Mouse (Mus musculus): Measurements from ENCODE around the gene Rbms2.
A peak's percentile ranks its signal among the peaks of the same experiment; 100 is the strongest.
"Not testable (repeated sequence)": the region's sequence is repeated elsewhere in the genome, so short reads cannot be mapped to it uniquely, and the experiment has no call there.

The Rbms2 gene

GRCm38 (mm10) chr10:128179989-128180388, at the start of gene Rbms2:
Gene Rbms2, minus strand, starts transcription at chr10:128180297.
- DNase-seq (ENCODE audit: low spot score): no peak

GRCm38 (mm10) chr10:128228009-128228408, 47.9 kb upstream of the Rbms2 start:
- DNase-seq (ENCODE audit: low spot score): no peak

GRCm38 (mm10) chr10:128227592-128227991, 47.5 kb upstream of the Rbms2 start:
- DNase-seq (ENCODE audit: low spot score): no peak

- DNase-seq (ENCODE audit: low spot score): no peak
Observed at GRCm38 (mm10) chr10:128225538-128225937, 45.4 kb upstream of the Rbms2 start, which contains the start of gene Mip. Gene Mip, plus strand, starts transcription at chr10:128225838.

GRCm38 (mm10) chr10:128225064-128225463, 45.0 kb upstream of the Rbms2 start:
- no peak for DNase-seq (ENCODE audit: low spot score)

GRCm38 (mm10) chr10:128221533-128222286, 41.6 kb upstream of the Rbms2 start:
- DNase-seq (ENCODE audit: low spot score): no peak

GRCm38 (mm10) chr10:128218387-128219117, 38.5 kb upstream of the Rbms2 start:
- DNase-seq (ENCODE audit: low spot score): no peak

- DNase-seq (ENCODE audit: low spot score): no peak
Observed at GRCm38 (mm10) chr10:128214981-128215380, 34.9 kb upstream of the Rbms2 start.

GRCm38 (mm10) chr10:128214112-128214511, 34.0 kb upstream of the Rbms2 start:
- not testable (repeated sequence) for DNase-seq (ENCODE audit: low spot score)

GRCm38 (mm10) chr10:128212871-128213323, 32.8 kb upstream of the Rbms2 start:
- peak; percentile 67 for DNase-seq (ENCODE audit: low spot score)

- DNase-seq (ENCODE audit: low spot score): no peak
Observed at GRCm38 (mm10) chr10:128212148-128212547, 32.1 kb upstream of the Rbms2 start.

GRCm38 (mm10) chr10:128211390-128212108, 31.5 kb upstream of the Rbms2 start, which contains the start of gene Spryd4:
Gene Spryd4, minus strand, starts transcription at chr10:128211807.
- peak; percentile 94 for DNase-seq (ENCODE audit: low spot score)

- DNase-seq (ENCODE audit: low spot score): no peak
Observed at GRCm38 (mm10) chr10:128210954-128211353, 30.9 kb upstream of the Rbms2 start.

GRCm38 (mm10) chr10:128210131-128210530, 30.0 kb upstream of the Rbms2 start:
- DNase-seq (ENCODE audit: low spot score): no peak

- no peak for DNase-seq (ENCODE audit: low spot score)
Observed at GRCm38 (mm10) chr10:128209311-128210009, 29.4 kb upstream of the Rbms2 start.

GRCm38 (mm10) chr10:128208326-128208725, 28.2 kb upstream of the Rbms2 start:
- no peak for DNase-seq (ENCODE audit: low spot score)

GRCm38 (mm10) chr10:128204941-128205340, 24.8 kb upstream of the Rbms2 start:
- no peak for DNase-seq (ENCODE audit: low spot score)

- DNase-seq (ENCODE audit: low spot score): no peak
Observed at GRCm38 (mm10) chr10:128201856-128202255, 21.8 kb upstream of the Rbms2 start.

GRCm38 (mm10) chr10:128194551-128195461, 14.7 kb upstream of the Rbms2 start:
- DNase-seq (ENCODE audit: low spot score): no peak

GRCm38 (mm10) chr10:128194024-128194550, 14.0 kb upstream of the Rbms2 start, which contains the start of gene Gls2:
Gene Gls2, plus strand, starts transcription at chr10:128194457.
- DNase-seq (ENCODE audit: low spot score): peak; percentile 98

All from testis, postnatal 10 days (tissue).